In genomic region chr9:27087402-27087801, GRCm38 (mm10) we compare ENCODE assay signal across 15 mouse cellular contexts.
"Had no signal": no experiment of that assay in that cellular context is flagged by ENCODE, and none has a peak within 500 bp of the region (broad histone marks: within the 10 kb centered on the region; RNA-seq: fewer than 3 reads in every experiment).

No protein-coding gene starts in this region.

- H3K27ac ChIP-seq: midbrain, embryonic 13.5 days; midbrain, embryonic 15.5 days; neural tube, embryonic 12.5 days had no signal

- H3K4me3 ChIP-seq: midbrain, embryonic 13.5 days; midbrain, embryonic 15.5 days; neural tube, embryonic 12.5 days had no signal

- DNase-seq: lung, adult 18-20 months; lung, embryonic 14.5 days; lung, postnatal 10 days; lung, postnatal 4 days; retina, postnatal 1 day; right cerebral cortex, adult 18-20 months; right cerebral cortex, postnatal 25 days; right cerebral cortex, postnatal 4 days; spleen, adult 18-20 months; thymus, adult 18-20 months; thymus, postnatal 14 days; thymus, postnatal 36 days had no signal

- H3K4me1 ChIP-seq: midbrain, embryonic 13.5 days; midbrain, embryonic 15.5 days; neural tube, embryonic 12.5 days had no signal

- H3K9me3 ChIP-seq: midbrain, embryonic 13.5 days; midbrain, embryonic 15.5 days; neural tube, embryonic 12.5 days had no signal

- H3K27me3 ChIP-seq: midbrain, embryonic 13.5 days; midbrain, embryonic 15.5 days; neural tube, embryonic 12.5 days had no signal

- ATAC-seq: midbrain, embryonic 13.5 days; midbrain, embryonic 15.5 days had no signal
